Mouse (Mus musculus): ENCODE results near the gene Tmem43.
A peak's percentile ranks its signal among the peaks of the same experiment; 100 is the strongest.
"Not testable (repeated sequence)": the region's sequence is repeated elsewhere in the genome, so short reads cannot be mapped to it uniquely, and the experiment has no call there.

Gene Tmem43

DNA sequence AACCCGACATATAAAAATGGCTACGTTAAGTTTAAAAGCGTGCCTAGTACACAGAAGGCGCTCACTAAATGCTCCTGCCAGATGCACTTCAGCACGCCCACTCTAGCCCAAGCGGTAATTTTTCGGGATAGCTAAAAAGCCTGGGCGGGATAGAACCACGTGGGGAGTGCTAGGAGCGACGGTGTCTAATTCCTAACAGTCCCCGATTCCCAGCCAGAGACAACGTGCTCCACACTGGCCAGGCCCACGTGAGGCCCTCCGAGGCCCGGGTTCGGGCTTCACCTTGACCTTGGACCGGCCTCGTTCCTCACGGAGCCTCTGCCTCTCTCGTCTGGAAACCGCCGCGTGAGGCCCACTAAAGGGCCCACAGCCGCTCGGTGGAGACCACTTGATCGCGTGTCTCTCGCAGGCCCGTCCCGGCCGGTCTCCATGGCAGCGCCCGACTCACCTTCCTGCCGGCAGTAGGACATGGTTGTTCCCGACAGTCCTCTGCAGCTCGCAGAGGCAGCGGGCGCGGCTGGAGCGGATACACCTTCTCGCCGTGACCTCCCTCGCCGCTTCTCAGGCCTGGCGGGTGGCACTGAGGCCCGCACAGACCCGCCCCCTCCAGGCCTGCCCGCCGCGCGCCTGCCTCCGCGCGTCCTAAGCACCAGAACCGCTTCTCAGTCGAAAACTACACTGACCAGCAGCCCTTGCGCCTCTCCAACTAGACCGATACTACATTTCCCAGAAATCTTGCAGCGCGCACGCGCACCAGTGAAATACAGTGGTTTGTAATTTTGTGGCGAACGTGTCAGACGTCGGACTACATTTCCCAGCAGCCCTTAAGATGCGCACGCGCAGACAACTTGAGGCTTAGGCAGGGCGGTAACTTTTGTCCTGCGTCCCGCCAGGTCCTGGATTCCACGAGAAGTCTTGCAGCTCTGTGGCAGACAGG, at the start of gene Tmem43, which contains the start of gene Chchd4:
TSS of gene Tmem43 (plus strand) at position 836 of the 937 bp plus-strand sequence.
TSS of gene Chchd4 (minus strand) at position 679 of the 937 bp plus-strand sequence.
- peak; percentile 98 for DNase-seq (ENCODE audit: low read depth, low spot score)

GRCm38 (mm10) chr6:91424151-91424550, 49.4 kb upstream of the Tmem43 start:
- DNase-seq (ENCODE audit: low read depth, low spot score) = no peak

DNA sequence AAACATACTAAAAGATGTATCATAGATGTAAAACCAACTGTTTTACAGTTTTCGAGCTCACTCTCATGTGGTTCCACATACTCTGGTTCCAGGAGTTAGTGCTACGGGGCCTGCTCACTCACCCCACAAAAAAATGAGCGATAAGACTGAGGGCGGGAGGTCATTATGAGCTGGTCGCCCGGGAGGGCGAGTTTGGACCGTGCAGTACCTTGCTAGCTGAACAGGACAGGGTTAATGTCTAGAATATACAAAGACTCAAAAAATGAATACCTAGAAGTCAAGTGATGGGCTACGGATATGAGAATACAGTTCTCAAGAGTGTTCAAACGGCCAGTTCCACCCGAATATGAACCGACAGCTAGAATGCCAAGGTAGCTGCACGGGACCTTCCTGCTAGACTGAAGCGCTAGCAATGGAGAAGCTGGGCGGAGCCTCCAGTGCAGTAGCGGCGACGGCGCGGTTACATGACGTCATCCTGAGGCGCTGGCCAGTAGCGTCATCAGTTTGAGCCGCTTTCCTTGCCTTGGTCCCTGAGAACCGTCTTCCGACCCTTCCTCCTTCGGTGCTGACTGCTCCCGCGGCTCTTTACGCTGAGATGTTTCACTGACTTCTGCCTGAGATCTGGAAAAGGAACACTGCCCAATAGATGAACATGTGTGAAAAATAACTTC, 32.9 kb upstream of the Tmem43 start:
- peak; percentile 89 for DNase-seq (ENCODE audit: low read depth, low spot score)

DNA sequence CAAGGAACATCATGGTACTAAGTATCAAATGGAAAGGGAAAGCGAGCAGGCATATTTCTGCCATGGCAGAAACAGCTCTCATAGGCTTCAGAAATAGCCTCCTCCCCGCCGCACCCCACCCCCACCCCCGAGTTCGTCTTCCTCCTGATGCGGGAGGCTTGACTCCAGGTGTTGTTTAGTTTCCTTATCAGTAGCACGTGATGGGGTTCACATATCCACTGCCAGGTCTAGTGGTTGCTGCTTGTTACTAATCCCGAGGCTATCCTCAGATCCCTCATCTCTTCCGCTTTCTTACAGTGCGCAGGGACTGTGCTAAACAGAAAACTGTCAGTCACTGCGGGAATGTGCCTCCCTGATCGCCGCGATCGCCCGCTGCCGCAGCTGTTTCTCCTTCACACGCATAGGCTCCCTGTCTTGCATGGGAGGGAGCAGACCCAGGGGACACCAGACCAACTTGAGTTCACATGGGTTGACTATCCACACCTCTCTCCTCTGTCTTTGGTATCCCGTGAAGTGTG, 32.3 kb upstream of the Tmem43 start:
- DNase-seq (ENCODE audit: low read depth, low spot score) = peak; percentile 3

GRCm38 (mm10) chr6:91445316-91445715, 28.2 kb upstream of the Tmem43 start:
- DNase-seq (ENCODE audit: low read depth, low spot score) = no peak

DNA sequence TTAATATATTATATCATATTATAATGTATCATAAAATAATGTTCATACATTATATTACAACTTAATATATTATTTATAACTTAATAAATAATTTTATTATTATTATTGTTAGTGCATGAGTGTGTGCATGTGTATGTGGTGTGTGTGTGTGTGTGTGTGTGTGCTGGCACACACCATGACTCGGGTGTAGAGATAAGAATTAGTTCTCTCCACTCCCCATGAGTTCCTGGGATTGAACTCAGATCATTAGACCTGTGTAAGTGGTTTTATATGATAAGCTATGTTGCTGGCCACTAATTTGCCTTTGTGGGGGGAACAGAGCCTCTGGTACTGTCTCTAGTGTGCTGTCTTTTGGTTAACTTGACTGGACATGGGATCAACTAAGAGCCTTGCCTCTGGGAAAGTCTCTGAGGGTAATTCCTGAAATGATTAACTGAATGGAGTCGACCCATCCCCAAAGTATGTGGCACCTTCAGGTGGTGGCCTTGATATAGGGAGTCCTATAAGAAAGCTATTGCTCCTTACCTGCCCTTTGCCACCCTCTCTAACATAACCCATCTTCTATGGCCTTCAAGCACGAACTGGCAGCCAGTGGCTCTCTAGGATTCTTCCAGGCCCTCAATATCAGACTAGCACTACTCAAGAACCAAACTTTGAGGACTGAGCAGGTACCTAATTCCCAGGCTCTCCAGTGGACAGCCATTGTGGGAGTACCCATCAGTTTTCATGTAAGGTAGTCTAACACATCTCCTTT, 23.9 kb upstream of the Tmem43 start:
- no peak for DNase-seq (ENCODE audit: low read depth, low spot score)

DNA sequence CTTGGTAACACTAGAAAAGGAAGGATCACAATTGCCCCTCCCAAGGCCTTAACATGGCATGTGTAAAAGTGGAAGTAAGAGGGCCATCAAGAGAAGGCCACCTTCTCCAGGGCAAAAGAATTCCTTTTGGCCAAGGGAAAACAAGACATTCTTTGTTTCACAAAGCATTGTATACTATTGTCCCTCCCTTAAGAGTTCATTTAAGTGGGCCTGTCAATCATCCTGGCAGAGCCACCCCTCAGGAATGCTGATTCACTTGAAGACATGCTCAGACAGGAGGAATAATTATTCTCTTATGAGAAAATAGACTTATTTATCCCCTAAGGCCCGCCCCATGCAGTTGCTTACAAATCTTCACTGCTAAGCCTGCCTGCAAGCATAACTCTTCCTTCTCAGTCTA, 21.4 kb upstream of the Tmem43 start:
- no peak for DNase-seq (ENCODE audit: low read depth, low spot score)

DNA sequence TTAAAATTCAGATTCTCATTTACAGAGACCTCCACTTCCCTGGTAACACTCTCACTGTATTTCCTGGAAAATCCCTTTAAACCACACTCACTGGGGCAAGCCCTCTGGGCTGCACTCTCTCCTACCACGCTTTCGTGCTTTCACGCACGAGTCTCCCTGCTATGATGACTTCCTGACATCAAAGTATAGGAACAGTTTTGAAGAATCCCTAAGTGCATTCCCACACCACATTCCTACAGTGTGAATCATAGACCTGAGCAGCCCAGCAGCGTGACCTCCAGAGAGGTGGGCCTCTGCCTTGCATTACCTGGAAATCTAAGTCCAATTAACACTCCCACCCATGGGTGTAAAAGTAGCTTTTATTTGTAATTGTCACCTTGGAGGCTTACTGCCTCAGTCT, 19.0 kb upstream of the Tmem43 start:
- DNase-seq (ENCODE audit: low read depth, low spot score) = no peak

DNA sequence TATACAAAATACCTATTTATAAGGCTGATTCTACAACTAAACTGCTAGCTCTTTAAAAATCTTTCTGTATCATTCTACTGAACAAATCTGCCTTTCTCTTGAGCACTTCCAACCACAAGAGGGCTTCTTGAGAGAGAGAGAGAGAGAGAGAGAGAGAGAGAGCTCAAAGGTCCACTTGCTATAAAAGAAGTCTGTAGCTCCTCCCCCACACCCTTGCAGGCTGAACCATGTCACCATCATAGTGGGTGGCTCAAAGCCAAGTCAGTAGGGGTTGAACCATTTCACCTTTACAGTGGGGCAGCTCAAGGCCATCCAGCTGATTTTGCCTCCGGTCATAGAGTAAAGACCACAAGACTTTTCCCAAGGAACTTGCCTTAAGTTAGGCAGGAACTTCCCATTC, 14.0 kb upstream of the Tmem43 start:
- DNase-seq (ENCODE audit: low read depth, low spot score) = no peak

- no peak for DNase-seq (ENCODE audit: low read depth, low spot score)
Measured at GRCm38 (mm10) chr6:91465756-91466155, 7.7 kb upstream of the Tmem43 start.

DNA sequence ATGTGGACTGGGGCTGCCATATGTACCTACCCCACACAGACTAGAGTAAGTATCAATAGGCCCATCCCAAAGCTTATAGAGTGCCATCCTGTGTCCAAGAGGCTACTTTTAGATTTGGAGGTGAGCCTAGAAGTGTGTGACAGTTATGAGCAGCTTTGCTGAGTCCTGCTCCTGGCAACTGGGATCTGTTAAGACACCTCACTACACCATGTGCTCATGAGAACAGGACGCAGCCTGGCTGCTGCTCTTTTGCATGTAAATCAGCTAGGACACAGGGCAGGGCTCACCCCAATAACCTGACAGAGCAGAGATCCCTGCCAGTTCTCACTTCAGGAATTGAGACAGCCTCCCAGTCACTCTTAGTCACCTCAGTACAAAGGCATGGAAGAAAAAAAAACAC, 6.4 kb upstream of the Tmem43 start:
- DNase-seq (ENCODE audit: low read depth, low spot score) = no peak

- DNase-seq (ENCODE audit: low read depth, low spot score) = no peak
Measured at GRCm38 (mm10) chr6:91470712-91471111, 2.8 kb upstream of the Tmem43 start.

- not testable (repeated sequence) for DNase-seq (ENCODE audit: low read depth, low spot score)
Measured at GRCm38 (mm10) chr6:91471427-91471826, 2.1 kb upstream of the Tmem43 start.

- no peak for DNase-seq (ENCODE audit: low read depth, low spot score)
Measured at GRCm38 (mm10) chr6:91472319-91472718, 1.2 kb upstream of the Tmem43 start.

GRCm38 (mm10) chr6:91473805-91474440, 420 bp downstream of the Tmem43 start:
- DNase-seq (ENCODE audit: low read depth, low spot score) = no peak

GRCm38 (mm10) chr6:91474441-91475190, 1.1 kb downstream of the Tmem43 start:
- no peak for DNase-seq (ENCODE audit: low read depth, low spot score)

- no peak for DNase-seq (ENCODE audit: low read depth, low spot score)
Measured at GRCm38 (mm10) chr6:91476541-91476940, 3.0 kb downstream of the Tmem43 start.

DNA sequence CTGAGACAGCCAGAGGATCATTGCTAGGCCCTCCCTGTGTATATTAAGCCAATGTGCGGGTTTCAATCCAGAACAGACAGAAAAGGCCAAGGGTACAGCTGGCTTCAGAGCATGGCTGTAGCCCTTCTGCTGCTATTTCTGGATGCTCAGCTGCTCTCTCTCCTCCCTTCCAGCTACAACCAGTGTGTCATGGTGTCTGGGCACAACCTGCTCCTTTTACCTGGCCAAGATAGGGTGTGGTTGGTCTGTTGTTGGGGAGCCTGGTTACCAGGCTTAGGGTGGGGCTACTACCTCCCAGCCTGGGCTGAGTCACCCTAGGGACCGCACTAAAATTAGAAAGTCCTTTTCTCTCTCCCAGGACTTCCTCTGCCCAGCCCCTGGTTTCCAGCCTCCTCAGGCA, 9.9 kb downstream of the Tmem43 start:
- DNase-seq (ENCODE audit: low read depth, low spot score) = no peak

- no peak for DNase-seq (ENCODE audit: low read depth, low spot score)
Measured at GRCm38 (mm10) chr6:91486736-91487453, 13.4 kb downstream of the Tmem43 start.

Measured in brain, embryonic 18.5 days (tissue).